Mouse (Mus musculus): Measurements from ENCODE around the gene Lyar. TPM values are rescaled to one million over a fixed set of nuclear protein-coding genes. Genes with fewer than 3 reads are reported as not detected.

The Lyar gene
- total RNA-seq (2012; rRNA removed), result 93.2 and 124 TPM in 2 replicates

- peak; percentile 74 for DNase-seq (ENCODE audit: low read depth, low spot score)
- H3K4me3 ChIP-seq (ENCODE audit: insufficient read depth in 1 of 2, low read depth in 1 of 2, low read length in 2 of 2, poor library complexity in 1 of 2, severe bottlenecking in 1 of 2), result peak within 1 kb of the TSS; percentile 95 to 97
- H3K27ac ChIP-seq (ENCODE audit: insufficient read depth, low read depth, low read length, poor library complexity, severe bottlenecking), result peak within 1 kb of the TSS; percentile 63; the same call in 1 of the 2 replicates
- H3K36me3 ChIP-seq (ENCODE audit: control insufficient read depth, insufficient read depth, low read length, poor library complexity, severe bottlenecking), result peaks cover 15% of the 10 kb centered on the region; the same call in 1 of the 2 replicates
- H3K4me1 ChIP-seq (ENCODE audit: control insufficient read depth in 2 of 2, insufficient read depth in 2 of 2, low read length in 2 of 2, poor library complexity in 1 of 2), result peaks cover 0 to 2% of the 10 kb centered on the region in 2 experiments; a peak in 3 of 4 replicates
- no peaks in the 10 kb centered on the region for H3K9me3 ChIP-seq (ENCODE audit: control insufficient read depth, insufficient read depth, low read depth, low read length)
- in situ Hi-C loops (cut with MboI; ENCODE audit: low sequenced_read_pairs in 2 of 2, unreplicated experiment in 2 of 2), result no loop called here
- TF ChIP-seq MAFK (IDR thresholded peaks at IDR 0.05; ENCODE audit: insufficient read depth, low read depth, low read length) (no peak), CHD2 (IDR thresholded peaks at IDR 0.05; ENCODE audit: low read depth, low read length) (no peak), ZC3H11A (IDR thresholded peaks at IDR 0.05; ENCODE audit: borderline replicate concordance, low read depth, low read length) (no peak), HCFC1 (IDR thresholded peaks at IDR 0.05; ENCODE audit: borderline replicate concordance, insufficient read depth, low read length) (peak; percentile 74; the same call in 1 of the 2 replicates), ZNF384 (IDR thresholded peaks at IDR 0.05; ENCODE audit: low read depth, low read length) (no peak)
- H3K9ac ChIP-seq (ENCODE audit: insufficient read depth, low read depth, low read length, poor library complexity, severe bottlenecking), result peak within 1 kb of the TSS; percentile 99
Measured at GRCm38 (mm10) chr5:38220328-38220912, at the start of gene Lyar, which contains the start of gene Zbtb49. Gene Lyar (plus strand): TSS chr5:38220470. Gene Zbtb49 (minus strand): TSS chr5:38220457.

GRCm38 (mm10) chr5:38173766-38174165 is 46.5 kb upstream of the Lyar start:
- Histone ChIP-seq H3K4me3 (ENCODE audit: insufficient read depth in 1 of 2, low read depth in 1 of 2, low read length in 2 of 2, poor library complexity in 1 of 2, severe bottlenecking in 1 of 2) (no peak overlapping the region), H3K4me1 (ENCODE audit: control insufficient read depth in 2 of 2, insufficient read depth in 2 of 2, low read length in 2 of 2, poor library complexity in 1 of 2) (no peaks in the 10 kb centered on the region), H3K27ac (ENCODE audit: insufficient read depth, low read depth, low read length, poor library complexity, severe bottlenecking) (no peak overlapping the region), H3K9ac (ENCODE audit: insufficient read depth, low read depth, low read length, poor library complexity, severe bottlenecking) (no peak overlapping the region), H3K9me3 (ENCODE audit: control insufficient read depth, insufficient read depth, low read depth, low read length) (no peaks in the 10 kb centered on the region), H3K36me3 (ENCODE audit: control insufficient read depth, insufficient read depth, low read length, poor library complexity, severe bottlenecking) (no peaks in the 10 kb centered on the region)
- in situ Hi-C loops (cut with MboI; ENCODE audit: low sequenced_read_pairs in 2 of 2, unreplicated experiment in 2 of 2), result no loop called here
- no peak for DNase-seq (ENCODE audit: low read depth, low spot score)
- TF ChIP-seq ZC3H11A (IDR thresholded peaks at IDR 0.05; ENCODE audit: borderline replicate concordance, low read depth, low read length) (no peak), CHD2 (IDR thresholded peaks at IDR 0.05; ENCODE audit: low read depth, low read length) (no peak), ZNF384 (IDR thresholded peaks at IDR 0.05; ENCODE audit: low read depth, low read length) (no peak), HCFC1 (IDR thresholded peaks at IDR 0.05; ENCODE audit: borderline replicate concordance, insufficient read depth, low read length) (no peak), MAFK (IDR thresholded peaks at IDR 0.05; ENCODE audit: insufficient read depth, low read depth, low read length) (no peak)

GRCm38 (mm10) chr5:38174256-38174912 is 45.9 kb upstream of the Lyar start:
- TF ChIP-seq CHD2 (IDR thresholded peaks at IDR 0.05; ENCODE audit: low read depth, low read length) (no peak), HCFC1 (IDR thresholded peaks at IDR 0.05; ENCODE audit: borderline replicate concordance, insufficient read depth, low read length) (no peak), ZNF384 (IDR thresholded peaks at IDR 0.05; ENCODE audit: low read depth, low read length) (no peak), ZC3H11A (IDR thresholded peaks at IDR 0.05; ENCODE audit: borderline replicate concordance, low read depth, low read length) (no peak)
- Histone ChIP-seq H3K36me3 (ENCODE audit: control insufficient read depth, insufficient read depth, low read length, poor library complexity, severe bottlenecking) (no peaks in the 10 kb centered on the region), H3K4me1 (ENCODE audit: control insufficient read depth in 2 of 2, insufficient read depth in 2 of 2, low read length in 2 of 2, poor library complexity in 1 of 2) (no peaks in the 10 kb centered on the region), H3K27ac (ENCODE audit: insufficient read depth, low read depth, low read length, poor library complexity, severe bottlenecking) (no peak overlapping the region), H3K9me3 (ENCODE audit: control insufficient read depth, insufficient read depth, low read depth, low read length) (no peaks in the 10 kb centered on the region), H3K9ac (ENCODE audit: insufficient read depth, low read depth, low read length, poor library complexity, severe bottlenecking) (no peak overlapping the region), H3K4me3 (ENCODE audit: insufficient read depth in 1 of 2, low read depth in 1 of 2, low read length in 2 of 2, poor library complexity in 1 of 2, severe bottlenecking in 1 of 2) (no peak overlapping the region)
- DNase-seq (ENCODE audit: low read depth, low spot score), result no peak
- in situ Hi-C loops (cut with MboI; ENCODE audit: low sequenced_read_pairs in 2 of 2, unreplicated experiment in 2 of 2), result no loop called here

GRCm38 (mm10) chr5:38184688-38185285 is 35.5 kb upstream of the Lyar start:
- H3K27ac ChIP-seq (ENCODE audit: insufficient read depth, low read depth, low read length, poor library complexity, severe bottlenecking), result no peak overlapping the region
- H3K36me3 ChIP-seq (ENCODE audit: control insufficient read depth, insufficient read depth, low read length, poor library complexity, severe bottlenecking), result no peaks in the 10 kb centered on the region
- TF ChIP-seq CHD2 (IDR thresholded peaks at IDR 0.05; ENCODE audit: low read depth, low read length) (no peak), MAFK (IDR thresholded peaks at IDR 0.05; ENCODE audit: insufficient read depth, low read depth, low read length) (no peak), ZC3H11A (IDR thresholded peaks at IDR 0.05; ENCODE audit: borderline replicate concordance, low read depth, low read length) (no peak), ZNF384 (IDR thresholded peaks at IDR 0.05; ENCODE audit: low read depth, low read length) (no peak), HCFC1 (IDR thresholded peaks at IDR 0.05; ENCODE audit: borderline replicate concordance, insufficient read depth, low read length) (no peak)
- in situ Hi-C loops (cut with MboI; ENCODE audit: low sequenced_read_pairs in 2 of 2, unreplicated experiment in 2 of 2), result no loop called here
- H3K9ac ChIP-seq (ENCODE audit: insufficient read depth, low read depth, low read length, poor library complexity, severe bottlenecking), result no peak overlapping the region
- H3K9me3 ChIP-seq (ENCODE audit: control insufficient read depth, insufficient read depth, low read depth, low read length), result no peaks in the 10 kb centered on the region
- H3K4me3 ChIP-seq (ENCODE audit: insufficient read depth in 1 of 2, low read depth in 1 of 2, low read length in 2 of 2, poor library complexity in 1 of 2, severe bottlenecking in 1 of 2), result no peak overlapping the region
- no peaks in the 10 kb centered on the region for H3K4me1 ChIP-seq (ENCODE audit: control insufficient read depth in 2 of 2, insufficient read depth in 2 of 2, low read length in 2 of 2, poor library complexity in 1 of 2)
- DNase-seq (ENCODE audit: low read depth, low spot score), result no peak

All from ES-E14 (cell line).